Mouse (Mus musculus) CH12.LX (cell line): ENCODE results near the gene Ctbp2. TPM values are rescaled to one million over a fixed set of nuclear protein-coding genes. Genes with fewer than 3 reads are reported as not detected.

Source experiments
- DNase-seq: peaks from one replicate; pipeline ENCODE4 v3.0.0-alpha.2; 2013; ENCODE audit errors: extremely low read depth
- H3K27ac ChIP-seq: 2 replicates; pipeline ENCODE4 v1.5.1; 2012; ENCODE audit warnings: low read depth, mild to moderate bottlenecking, control low read depth, moderate library complexity; ENCODE audit not compliant: insufficient read depth
- H3K27me3 ChIP-seq: replicated peaks from 2 replicates; pipeline ENCODE3; 2012; ENCODE audit warnings: inconsistent platforms
- H3K36me3 ChIP-seq, 2 experiments: replicated peaks in 1 of 2; 2 replicates each; pipeline versions ENCODE3 to v1.6.1; 2012; ENCODE audit warnings: inconsistent platforms in 1 of 2, low read length in 1 of 2, mild to moderate bottlenecking in 1 of 2, mixed read lengths in 1 of 2, moderate library complexity in 1 of 2; ENCODE audit not compliant: control insufficient read depth in 1 of 2, insufficient read depth in 1 of 2
- H3K4me1 ChIP-seq, 2 experiments: 2 replicates each; pipeline ENCODE4 v1.6.1; 2012; ENCODE audit warnings: inconsistent platforms in 1 of 2, moderate library complexity in 1 of 2; ENCODE audit not compliant: insufficient read depth in 2 of 2, control insufficient read depth in 1 of 2
- H3K4me2 ChIP-seq: 2 replicates; pipeline ENCODE4 v1.6.1; 2012; ENCODE audit warnings: low read depth, mild to moderate bottlenecking, control low read depth; ENCODE audit not compliant: poor library complexity, insufficient read depth, severe bottlenecking
- H3K4me3 ChIP-seq, 3 experiments: fragments of 150-350 bp in 1 of 3; sonication (generic) in 1 of 3; replicated peaks in 1 of 3; 2 replicates each; pipeline versions ENCODE3 to v1.5.1; 2011 to 2012; ENCODE audit warnings: low read depth in 2 of 3, low read length in 2 of 3, mild to moderate bottlenecking in 2 of 3, moderate library complexity in 2 of 3, control low read depth in 1 of 3, improper control_type of control experiment in 1 of 3, inconsistent platforms in 1 of 3, mixed read lengths in 1 of 3; ENCODE audit not compliant: poor library complexity in 1 of 3
- H3K79me2 ChIP-seq: replicated peaks from 2 replicates; pipeline ENCODE4 v1.6.1; 2012; ENCODE audit warnings: mild to moderate bottlenecking, moderate library complexity; ENCODE audit not compliant: control insufficient read depth, poor library complexity, insufficient read depth, severe bottlenecking; ENCODE audit errors: extremely low read depth
- H3K9ac ChIP-seq: 2 replicates; pipeline ENCODE4 v1.6.1; 2012; ENCODE audit warnings: low read depth, mild to moderate bottlenecking, control low read depth, moderate library complexity; ENCODE audit not compliant: insufficient read depth
- H3K9me3 ChIP-seq: replicated peaks from 2 replicates; pipeline ENCODE3; 2012; ENCODE audit warnings: low read length, inconsistent platforms, mixed read lengths
- CHD2 ChIP-seq: IDR thresholded peaks from 2 replicates; pipeline ENCODE4 v1.6.1; 2011; ENCODE audit warnings: low read length, improper control_type of control experiment
- CTCF ChIP-seq, 2 experiments: IDR thresholded peaks in 1 of 2; conservative IDR thresholded peaks in 1 of 2; 2 replicates each; pipeline ENCODE4 v1.5.1; 2011 to 2012; ENCODE audit warnings: low read depth in 2 of 2, low read length in 2 of 2, improper control_type of control experiment in 1 of 2, inconsistent platforms in 1 of 2, mild to moderate bottlenecking in 1 of 2, moderate library complexity in 1 of 2
- ELF1 ChIP-seq: IDR thresholded peaks from 2 replicates; pipeline ENCODE4 v1.6.1; 2014; ENCODE audit warnings: low read depth, mild to moderate bottlenecking, inconsistent platforms, low read length, improper control_type of control experiment
- EP300 ChIP-seq: IDR thresholded peaks from 2 replicates; pipeline ENCODE4 v1.6.1; 2011; ENCODE audit warnings: low read length, improper control_type of control experiment
- ETS1 ChIP-seq: conservative IDR thresholded peaks from 2 replicates; pipeline ENCODE4 v1.6.1; 2012; ENCODE audit warnings: low read depth, mild to moderate bottlenecking, inconsistent platforms, low read length, improper control_type of control experiment, moderate library complexity
- GABPA ChIP-seq: IDR thresholded peaks from 2 replicates; pipeline ENCODE4 v1.6.1; 2012; ENCODE audit warnings: low read depth, low read length, improper control_type of control experiment, inconsistent platforms; ENCODE audit not compliant: insufficient replicate concordance
- IRF4 ChIP-seq: IDR thresholded peaks from 2 replicates; pipeline ENCODE4 v1.6.1; 2014; ENCODE audit warnings: low read depth, mild to moderate bottlenecking, inconsistent platforms, low read length, improper control_type of control experiment
- KAT2A ChIP-seq: IDR thresholded peaks from 2 replicates; pipeline ENCODE4 v1.6.1; 2012; ENCODE audit warnings: low read length, improper control_type of control experiment, inconsistent platforms; ENCODE audit not compliant: insufficient replicate concordance
- MAFK ChIP-seq: IDR thresholded peaks from 2 replicates; pipeline ENCODE4 v1.6.1; 2011; ENCODE audit warnings: low read length, improper control_type of control experiment; ENCODE audit not compliant: insufficient replicate concordance
- MAX ChIP-seq: IDR thresholded peaks from 2 replicates; pipeline ENCODE4 v1.6.1; 2011; ENCODE audit warnings: low read length, improper control_type of control experiment
- MAZ ChIP-seq: IDR thresholded peaks from 2 replicates; pipeline ENCODE4 v1.6.1; 2012; ENCODE audit warnings: low read depth, mild to moderate bottlenecking, inconsistent platforms, low read length, improper control_type of control experiment, moderate library complexity
- NRF1 ChIP-seq: IDR thresholded peaks from 2 replicates; pipeline ENCODE4 v1.6.1; 2014; ENCODE audit warnings: low read depth, mild to moderate bottlenecking, inconsistent platforms, low read length, improper control_type of control experiment, moderate library complexity
- RAD21 ChIP-seq: IDR thresholded peaks from 2 replicates; pipeline ENCODE4 v1.6.1; 2011; ENCODE audit warnings: low read depth, mild to moderate bottlenecking, low read length, improper control_type of control experiment, moderate library complexity
- RCOR1 ChIP-seq: conservative IDR thresholded peaks from 2 replicates; pipeline ENCODE4 v1.6.1; 2012; ENCODE audit warnings: low read depth, mild to moderate bottlenecking, inconsistent platforms, low read length, improper control_type of control experiment
- SIN3A ChIP-seq: IDR thresholded peaks from 2 replicates; pipeline ENCODE4 v1.6.1; 2012; ENCODE audit warnings: low read length, improper control_type of control experiment, inconsistent platforms
- TBP ChIP-seq: conservative IDR thresholded peaks from 2 replicates; pipeline ENCODE4 v1.6.1; 2011; ENCODE audit warnings: low read depth, low read length, improper control_type of control experiment
- USF1 ChIP-seq: IDR thresholded peaks from 2 replicates; pipeline ENCODE4 v1.6.1; 2014; ENCODE audit warnings: low read depth, mild to moderate bottlenecking, inconsistent platforms, low read length, improper control_type of control experiment
- ZC3H11A ChIP-seq: IDR thresholded peaks from 2 replicates; pipeline ENCODE4 v1.6.1; 2012; ENCODE audit warnings: low read depth, mild to moderate bottlenecking, inconsistent platforms, low read length, improper control_type of control experiment
- ZNF384 ChIP-seq: IDR thresholded peaks from 2 replicates; pipeline ENCODE4 v1.6.1; 2012; ENCODE audit warnings: low read depth, low read length, improper control_type of control experiment, inconsistent platforms
- dilution Hi-C: fragments of 300-500 bp; cut with MboI; formaldehyde crosslinking; loops from 2 replicates; pipeline ENCODE4 v1.14.3; 2020; ENCODE audit warnings: low sequenced_read_pairs; ENCODE audit not compliant: extremely low pct_unique_long_range_greater_than_20kb, extremely low pct_ligation_motif_present
- in situ Hi-C: fragments of 300-500 bp; cut with MboI; formaldehyde crosslinking; loops from 3 replicates; pipeline ENCODE4 v1.14.3; 2019; ENCODE audit warnings: low sequenced_read_pairs, low pct_ligation_motif_present, low pct_unique_long_range_greater_than_20kb, mixed read lengths
- polyA plus RNA-seq: library from polyadenylated mRNA; unstranded; fragments of >175 nt; gene quantifications from 2 replicates; pipeline ENCODE4 v1.2.1, GENCODE M21; 2012; ENCODE audit warnings: low read depth; ENCODE audit not compliant: insufficient read length
- total RNA-seq, 2 experiments: library from RNA; depleted of rRNA; stranded (reverse); fragments of 300-350 nt in 1 of 2; fragments of >200 nt in 1 of 2; gene quantifications; 2 replicates each; pipeline ENCODE4 v1.2.3; 2012 to 2014

The Ctbp2 gene
- total and polyA plus RNA-seq, 3 experiments, result 0.59 to 1.1 (median 0.68) TPM

DNA sequence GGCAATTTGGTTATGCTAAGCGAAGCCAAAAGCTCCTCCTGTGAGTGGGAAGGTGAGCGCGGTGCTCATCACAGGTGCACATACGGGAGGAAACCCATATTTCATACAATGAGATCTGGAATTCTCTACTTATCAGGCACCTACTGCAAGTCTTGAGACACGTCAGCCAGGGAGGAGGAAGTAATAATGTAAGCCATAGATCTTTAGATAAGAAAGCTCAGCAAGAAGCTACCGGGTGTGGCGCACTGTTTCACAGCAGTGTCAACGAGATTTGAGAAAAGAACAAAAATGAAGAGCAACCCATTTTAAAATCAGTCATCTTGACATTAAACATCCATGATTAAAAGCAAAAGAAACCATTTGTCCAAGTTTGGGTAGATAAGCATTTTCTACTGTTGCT lies 95.2 kb downstream of the Ctbp2 start:
- Histone ChIP-seq H3K9me3 (no peaks in the 10 kb centered on the region), H3K27ac (no peak overlapping the region), H3K4me1 (no peaks in the 10 kb centered on the region), H3K36me3 (no peaks in the 10 kb centered on the region), H3K9ac (no peak overlapping the region), H3K27me3 (peaks cover 86% of the 10 kb centered on the region), H3K4me2 (no peak overlapping the region), H3K4me3 (no peak overlapping the region), H3K79me2 (no peaks in the 10 kb centered on the region)
- TF ChIP-seq EP300, result no peak
- TF ChIP-seq MAFK, result no peak
- TF ChIP-seq IRF4, result no peak
- no peak for TF ChIP-seq RCOR1
- no peak for TF ChIP-seq MAZ
- TF ChIP-seq ETS1, result no peak
- no peak for TF ChIP-seq USF1
- TF ChIP-seq ELF1, result no peak
- no peak for TF ChIP-seq MAX
- no peak for TF ChIP-seq CHD2
- TF ChIP-seq SIN3A, result no peak
- in situ Hi-C loops, result loop anchor here (25.0 kb wide), 1 partner anchor 583 kb away; the partner anchor contains the start of gene Tex36
- DNase-seq, result no peak
- dilution Hi-C loops, result no loop called here

DNA sequence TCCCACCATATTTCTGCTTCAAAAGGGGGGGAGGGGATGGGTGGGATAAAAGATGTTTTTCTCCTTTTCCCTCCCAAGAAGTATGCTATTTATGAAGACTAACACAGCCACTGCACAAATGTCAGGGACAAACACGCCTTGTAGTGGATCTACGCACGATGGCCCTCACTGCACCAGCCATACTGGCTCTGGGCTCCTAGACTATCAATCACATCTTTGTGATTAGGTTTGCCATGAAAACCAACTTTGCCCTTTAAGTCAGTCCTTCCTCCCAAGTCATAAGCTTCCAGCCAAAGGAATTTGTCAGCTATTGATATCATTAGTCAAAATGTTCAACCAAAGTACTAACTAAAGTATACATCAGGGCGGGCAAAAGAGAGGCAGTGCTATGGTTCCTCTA lies 96.2 kb downstream of the Ctbp2 start:
- Histone ChIP-seq H3K4me1 (no peaks in the 10 kb centered on the region), H3K79me2 (no peaks in the 10 kb centered on the region), H3K27ac (no peak overlapping the region), H3K9me3 (no peaks in the 10 kb centered on the region), H3K4me3 (no peak overlapping the region), H3K9ac (no peak overlapping the region), H3K36me3 (no peaks in the 10 kb centered on the region), H3K4me2 (no peak overlapping the region), H3K27me3 (peaks cover 84% of the 10 kb centered on the region)
- no peak for DNase-seq
- in situ Hi-C loops (loop anchor here (25.0 kb wide), 1 partner anchor 584 kb away; the partner anchor contains the start of gene Tex36), dilution Hi-C loops (no loop called here)
- no peak for TF ChIP-seq CTCF (conservative IDR thresholded peaks at IDR 0.05 in 1 of 2, IDR thresholded peaks at IDR 0.05 in 1 of 2; ENCODE audit: low read depth in 2 of 2, low read length in 2 of 2)
- no peak for TF ChIP-seq ZNF384
- no peak for TF ChIP-seq NRF1
- no peak for TF ChIP-seq RAD21
- TF ChIP-seq TBP, result no peak
- TF ChIP-seq ZC3H11A, result no peak
- TF ChIP-seq CHD2, result no peak
- no peak for TF ChIP-seq RCOR1
- no peak for TF ChIP-seq GABPA
- TF ChIP-seq KAT2A, result no peak
